Mouse (Mus musculus): ENCODE results near the gene Rnf187.
"Not testable (repeated sequence)": the region's sequence is repeated elsewhere in the genome, so short reads cannot be mapped to it uniquely, and the experiment has no call there.

Rnf187 gene

GRCm38 (mm10) chr11:58965001-58965760 lies 26.5 kb upstream of the Rnf187 start:
- DNase-seq (ENCODE audit: low spot score): no peak

GRCm38 (mm10) chr11:58964216-58964615 lies 25.5 kb upstream of the Rnf187 start:
- DNase-seq (ENCODE audit: low spot score): no peak

- DNase-seq (ENCODE audit: low spot score): no peak
Measured at GRCm38 (mm10) chr11:58963543-58963942, 24.8 kb upstream of the Rnf187 start.

- no peak for DNase-seq (ENCODE audit: low spot score)
Measured at GRCm38 (mm10) chr11:58961364-58962177, 22.9 kb upstream of the Rnf187 start.

GRCm38 (mm10) chr11:58959921-58960465 lies 21.3 kb upstream of the Rnf187 start:
- DNase-seq (ENCODE audit: low spot score): peak; percentile 89

GRCm38 (mm10) chr11:58959186-58959825 lies 20.6 kb upstream of the Rnf187 start:
- DNase-seq (ENCODE audit: low spot score): no peak

GRCm38 (mm10) chr11:58958536-58958935 lies 19.8 kb upstream of the Rnf187 start:
- no peak for DNase-seq (ENCODE audit: low spot score)

GRCm38 (mm10) chr11:58957226-58957914 lies 18.7 kb upstream of the Rnf187 start:
- no peak for DNase-seq (ENCODE audit: low spot score)

GRCm38 (mm10) chr11:58955868-58956257 lies 17.1 kb upstream of the Rnf187 start:
- no peak for DNase-seq (ENCODE audit: low spot score)

GRCm38 (mm10) chr11:58955143-58955867 lies 16.6 kb upstream of the Rnf187 start:
- peak; percentile 48 for DNase-seq (ENCODE audit: low spot score)

- DNase-seq (ENCODE audit: low spot score): peak; percentile 98
Measured at GRCm38 (mm10) chr11:58954420-58955142, 15.9 kb upstream of the Rnf187 start, which contains the start of the genes Hist3h2a and Trim17. Hist3h2a (plus strand) TSS chr11:58954685. Trim17 (plus strand) TSS chr11:58954685.

- DNase-seq (ENCODE audit: low spot score): not testable (repeated sequence)
Measured at GRCm38 (mm10) chr11:58954170-58954419, 15.4 kb upstream of the Rnf187 start.

GRCm38 (mm10) chr11:58953351-58954169 lies 14.8 kb upstream of the Rnf187 start:
- peak; percentile 53 for DNase-seq (ENCODE audit: low spot score)

- DNase-seq (ENCODE audit: low spot score): no peak
Measured at GRCm38 (mm10) chr11:58951210-58951609, 12.5 kb upstream of the Rnf187 start.

GRCm38 (mm10) chr11:58949480-58950431 lies 11.0 kb upstream of the Rnf187 start:
- no peak for DNase-seq (ENCODE audit: low spot score)

- peak; percentile 57 for DNase-seq (ENCODE audit: low spot score)
Measured at GRCm38 (mm10) chr11:58948542-58949479, 10.1 kb upstream of the Rnf187 start, which contains the start of gene Hist3h2ba. Hist3h2ba (plus strand) TSS chr11:58948920.
